Mouse (Mus musculus) lung, adult 2 months (tissue): ENCODE measurements around the gene Fnbp4.

Experiments
- CTCF ChIP-seq: fragments of 200-500 bp; IDR thresholded peaks from 2 replicates; pipeline ENCODE4 v1.5.1; 2011; ENCODE audit warnings: mild to moderate bottlenecking, low read length, control low read depth; ENCODE audit not compliant: insufficient read depth
- POLR2A ChIP-seq: fragments of 200-500 bp; IDR thresholded peaks from 2 replicates; pipeline ENCODE4 v1.6.1; 2011; ENCODE audit warnings: low read depth, mild to moderate bottlenecking, control low read depth, low read length, borderline replicate concordance; ENCODE audit errors: extremely low read depth

DNA sequence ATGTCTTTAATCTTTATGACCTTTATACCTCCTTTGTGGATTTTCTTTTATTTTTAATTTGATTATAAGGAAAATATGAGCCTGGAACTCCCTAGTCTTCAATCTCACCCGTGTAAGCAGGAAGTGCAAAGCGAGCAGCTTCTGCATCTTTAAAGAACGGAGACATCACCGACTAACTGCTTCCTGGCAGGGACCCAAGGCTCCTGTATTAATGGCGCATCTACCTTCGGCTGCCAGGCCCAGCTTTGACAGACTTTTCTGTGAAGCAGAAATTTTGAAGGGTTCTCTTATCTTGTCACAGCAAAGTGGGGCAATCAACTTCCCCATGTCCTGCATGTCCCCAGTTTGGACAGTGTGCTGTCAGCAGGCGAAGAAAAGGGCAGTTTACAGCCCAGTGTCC is 83.6 kb downstream of the Fnbp4 start:
- TF ChIP-seq CTCF (no peak), POLR2A (no peak)
